ENCODE assay signal across 8 mouse cellular contexts in the genomic region with DNA sequence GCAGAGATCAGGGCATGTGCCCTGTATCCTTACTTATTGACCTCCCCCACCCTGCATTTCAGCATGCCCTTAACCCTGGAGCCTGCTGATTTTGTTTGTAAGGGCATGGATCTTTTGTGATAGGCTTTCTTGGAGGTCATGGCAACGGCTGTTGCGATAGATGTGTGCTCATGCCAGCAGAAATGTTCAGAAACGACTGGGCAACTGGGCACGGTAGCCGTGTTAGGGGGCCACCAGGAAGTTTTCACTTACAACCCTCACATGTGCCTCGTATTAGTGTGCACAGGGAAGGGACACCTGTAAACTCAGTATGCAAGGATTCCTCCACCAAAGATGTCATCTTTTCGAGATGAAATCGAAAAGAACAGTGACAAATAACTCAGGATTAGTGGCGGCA. TPM values are rescaled to one million over a fixed set of nuclear protein-coding genes. Genes with fewer than 3 reads are reported as not detected.
DNase-seq lines count a peak whose midpoint lies in the region; ATAC-seq lines count a peak whose summit lies in the region.

No protein-coding gene starts in this region.

- H3K36me3 ChIP-seq in heart, embryonic 14.5 days (ENCODE audit: control insufficient read depth, insufficient read depth, low read length) = no peaks in the 10 kb centered on the region
- no peaks in the 10 kb centered on the region for H3K36me3 ChIP-seq in hindbrain, embryonic 10.5 days
- H3K36me3 ChIP-seq in midbrain, embryonic 11.5 days (ENCODE audit: control insufficient read depth, insufficient read depth, low read length) = no peaks in the 10 kb centered on the region

- no peak for DNase-seq in heart, adult 18-20 months
- peak; percentile 14 for DNase-seq in Muller cell, postnatal 12 days (ENCODE audit: inconsistent ontology term)
- DNase-seq in hindbrain, embryonic 10.5 days (ENCODE audit: low spot score) = no peak
- DNase-seq in midbrain, embryonic 11.5 days (ENCODE audit: low spot score, missing footprints) = no peak
- DNase-seq in gastrocnemius, postnatal 36 days = no peak
- DNase-seq in gastrocnemius, adult 8-10 months (ENCODE audit: low spot score in 2 of 2) = no peak
- no peak for DNase-seq in frontal cortex, postnatal 36 days (ENCODE audit: low spot score in 2 of 2)

- H3K9ac ChIP-seq in heart, embryonic 14.5 days (ENCODE audit: low read length) = peak overlapping the region; percentile 86
- H3K9ac ChIP-seq in midbrain, embryonic 11.5 days (ENCODE audit: low read length) = peak overlapping the region; percentile 56

- H3K4me1 ChIP-seq in heart, embryonic 14.5 days (ENCODE audit: control insufficient read depth in 2 of 2, insufficient read depth in 2 of 2, low read length in 2 of 2) = peaks cover 18% of the 10 kb centered on the region in 2 experiments
- peaks cover 27% of the 10 kb centered on the region for H3K4me1 ChIP-seq in hindbrain, embryonic 10.5 days (replicated peaks)
- H3K4me1 ChIP-seq in midbrain, embryonic 11.5 days (ENCODE audit: control insufficient read depth, insufficient read depth, low read length) = peaks cover 6% of the 10 kb centered on the region; the same call in 1 of the 2 replicates

- H3K27ac ChIP-seq in heart, embryonic 14.5 days (replicated peaks in 1 of 2; ENCODE audit: control insufficient read depth in 1 of 2, insufficient read depth in 1 of 2, low read depth in 2 of 2, low read length in 2 of 2) = peak overlapping the region; percentile 91 to 97
- H3K27ac ChIP-seq in hindbrain, embryonic 10.5 days = peak overlapping the region; percentile 90
- no peak overlapping the region for H3K27ac ChIP-seq in midbrain, embryonic 11.5 days (ENCODE audit: low read depth, low read length)

- H3K9me3 ChIP-seq in heart, embryonic 14.5 days (ENCODE audit: control insufficient read depth, low read length) = no peaks in the 10 kb centered on the region
- H3K9me3 ChIP-seq in hindbrain, embryonic 10.5 days = no peaks in the 10 kb centered on the region
- H3K9me3 ChIP-seq in midbrain, embryonic 11.5 days (ENCODE audit: control insufficient read depth, low read length) = no peaks in the 10 kb centered on the region

- intact Hi-C loops in gastrocnemius, postnatal 36 days (cut with DNase I) = no loop called here

- WGBS in heart, embryonic 14.5 days = 38% methylated on average over 9 of the region's 9 CpGs
- WGBS in hindbrain, embryonic 10.5 days = 38% methylated on average over 9 of the region's 9 CpGs
- WGBS in midbrain, embryonic 11.5 days = 36% methylated on average over 9 of the region's 9 CpGs

- no peak for ATAC-seq in heart, embryonic 14.5 days (ENCODE audit: insufficient number of reproducible peaks, insufficient read depth, low FRiP score, low read depth)
- peak; percentile 39; the same call in 1 of the 2 replicates for ATAC-seq in midbrain, embryonic 11.5 days (ENCODE audit: low FRiP score)

- H3K4me2 ChIP-seq in heart, embryonic 14.5 days (ENCODE audit: low read length) = peak overlapping the region; percentile 82
- H3K4me2 ChIP-seq in midbrain, embryonic 11.5 days = peak overlapping the region; percentile 66

- no peaks in the 10 kb centered on the region for H3K27me3 ChIP-seq in heart, embryonic 14.5 days (ENCODE audit: control insufficient read depth, insufficient read depth, low read length)
- H3K27me3 ChIP-seq in hindbrain, embryonic 10.5 days (ENCODE audit: insufficient read depth, poor library complexity, severe bottlenecking) = peaks cover 6% of the 10 kb centered on the region; the same call in 1 of the 2 replicates
- H3K27me3 ChIP-seq in midbrain, embryonic 11.5 days (ENCODE audit: control insufficient read depth, insufficient read depth, low read length) = no peaks in the 10 kb centered on the region

- H3K4me3 ChIP-seq in heart, embryonic 14.5 days (ENCODE audit: control insufficient read depth in 1 of 2, insufficient read depth in 1 of 2, low read depth in 1 of 2, low read length in 2 of 2) = peak overlapping the region; percentile 50 to 59
- H3K4me3 ChIP-seq in hindbrain, embryonic 10.5 days = peak overlapping the region; percentile 63
- peak overlapping the region; percentile 38 for H3K4me3 ChIP-seq in midbrain, embryonic 11.5 days (ENCODE audit: low read depth, low read length)

RNA-seq across cellular contexts. Expression of gene Echdc3, which starts 0.5 kb away (rescaled TPM):
- 11.0 and 12.0 TPM in 2 replicates for polyA plus RNA-seq in heart, embryonic 14.5 days (2014; fragmentation: Nextera tagmentation; extraction: Ambion mirVana)
- 10 to 100 TPM; 30.8 to 32.2 TPM for total RNA-seq in heart, adult 18-20 months (2021)
- 2.4 and 2.6 TPM in 2 replicates for polyA plus RNA-seq in hindbrain, embryonic 10.5 days (2016; fragmentation: Nextera tagmentation; extraction: Ambion mirVana)
- polyA plus RNA-seq in midbrain, embryonic 11.5 days (2014; fragmentation: Nextera tagmentation; extraction: Ambion mirVana) = 2.2 and 2.8 TPM in 2 replicates
- total RNA-seq in gastrocnemius, postnatal 36 days (2021) = 1 to 10 TPM; 7.3 to 7.6 TPM
- 1 to 10 TPM; 4.6 to 6.5 (median 5.7) TPM for total RNA-seq in gastrocnemius, adult 8-10 months (2022)
